Mouse (Mus musculus): ENCODE data around the gene Cdh13.

DNA sequence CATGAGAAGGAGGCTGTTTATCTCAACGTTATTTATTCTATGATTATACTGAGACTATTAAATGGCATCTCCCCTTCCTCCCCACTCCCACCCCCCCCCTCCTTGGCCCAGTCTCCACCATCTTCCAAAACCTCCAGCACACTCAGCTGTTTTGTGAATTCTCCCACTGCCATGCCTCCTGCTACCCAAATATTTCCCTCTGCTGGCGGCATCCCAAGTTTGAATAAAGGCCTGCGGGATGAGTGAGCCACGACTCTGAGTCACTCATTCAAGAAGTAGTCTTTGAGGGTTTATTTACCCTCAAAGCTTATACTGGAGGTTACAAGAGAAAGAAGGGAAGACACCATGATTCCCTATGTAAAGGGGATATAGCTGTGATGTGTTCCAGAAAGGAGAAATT lies 59.7 kb downstream of the Cdh13 start:
- TF ChIP-seq CTCF (IDR thresholded peaks at IDR 0.05; ENCODE audit: borderline replicate concordance, insufficient read depth, low read depth, low read length) (no peak), POLR2A (IDR thresholded peaks at IDR 0.05; ENCODE audit: borderline replicate concordance, insufficient read depth, low read length) (no peak)
